Mouse (Mus musculus): Measurements from ENCODE around the gene Foxf2.

DNA sequence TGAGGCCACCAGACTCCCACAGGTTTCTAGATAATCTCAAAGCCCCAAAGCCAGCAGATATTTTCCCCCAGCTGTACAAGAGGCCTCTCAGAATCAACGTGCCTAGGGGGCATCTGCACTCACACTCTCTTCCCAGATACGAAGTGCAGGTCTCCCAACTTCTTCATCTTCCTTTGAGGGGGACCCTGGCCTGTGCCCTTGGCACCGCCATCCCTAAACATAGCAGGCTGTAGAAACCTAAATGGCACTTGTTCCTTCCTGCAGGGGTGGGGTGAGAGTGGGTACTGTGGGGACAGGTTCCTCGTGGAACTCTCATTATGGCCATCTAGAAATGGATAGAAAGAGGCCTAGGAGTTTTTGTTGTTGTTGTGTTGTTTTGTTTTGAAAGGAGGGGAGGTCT lies 4.7 kb upstream of the Foxf2 start:
- TF ChIP-seq CTCF (conservative IDR thresholded peaks at IDR 0.05; ENCODE audit: low read length) (no peak), NANOG (IDR thresholded peaks at IDR 0.05; ENCODE audit: borderline replicate concordance, low read length) (no peak), POU5F1 (IDR thresholded peaks at IDR 0.05; ENCODE audit: borderline replicate concordance, low read length) (no peak)
